Mouse (Mus musculus) neutrophil, adult 5-6 weeks (primary cell): ENCODE measurements around the gene Noct. TPM values are rescaled to one million over a fixed set of nuclear protein-coding genes. Genes with fewer than 3 reads are reported as not detected.
A peak's percentile ranks its signal among the peaks of the same experiment; 100 is the strongest.

Source experiments
- ATAC-seq: fragments of 151-379, 151-347 bp; 2 replicates; pipeline ENCODE4 v1.8.0; 2017; ENCODE audit warnings: mild to moderate bottlenecking, moderate TSS enrichment; ENCODE audit not compliant: insufficient number of reproducible peaks, poor library complexity, low FRiP score, severe bottlenecking; ENCODE audit errors: extremely low read depth
- total RNA-seq: library from RNA; stranded (forward); fragments of 200-1000 nt; gene quantifications from 2 replicates; pipeline ENCODE4 v1.2.3, GENCODE M21; 2017

Noct gene
- total RNA-seq, 1 experiment from 2014 or later = 4.0 TPM

GRCm38 (mm10) chr3:51252689-51253402 is 28.6 kb downstream of the Noct start:
- no peak for ATAC-seq

GRCm38 (mm10) chr3:51254784-51255183 is 30.5 kb downstream of the Noct start:
- no peak for ATAC-seq

GRCm38 (mm10) chr3:51256450-51256849 is 32.2 kb downstream of the Noct start:
- ATAC-seq = no peak

GRCm38 (mm10) chr3:51258070-51258469 is 33.8 kb downstream of the Noct start:
- ATAC-seq = no peak

- ATAC-seq = no peak
These were observed 38.7 kb downstream of the Noct start for GRCm38 (mm10) chr3:51262942-51263341.

GRCm38 (mm10) chr3:51268434-51268833 is 44.2 kb downstream of the Noct start:
- no peak for ATAC-seq

- peak; percentile 56 for ATAC-seq
These were observed 46.0 kb downstream of the Noct start for GRCm38 (mm10) chr3:51270069-51270817.

- peak; percentile 89 for ATAC-seq
These were observed 51.7 kb downstream of the Noct start for GRCm38 (mm10) chr3:51275956-51276398.

GRCm38 (mm10) chr3:51276421-51277111 is 52.3 kb downstream of the Noct start:
- ATAC-seq = no peak

- peak; percentile 55 for ATAC-seq
These were observed 53.2 kb downstream of the Noct start for GRCm38 (mm10) chr3:51277201-51278150.

GRCm38 (mm10) chr3:51278433-51278832 is 54.2 kb downstream of the Noct start:
- ATAC-seq = no peak

- no peak for ATAC-seq
These were observed 57.5 kb downstream of the Noct start for GRCm38 (mm10) chr3:51281727-51282126.

GRCm38 (mm10) chr3:51284375-51284774 is 60.1 kb downstream of the Noct start:
- ATAC-seq = no peak

GRCm38 (mm10) chr3:51288880-51289821 is 64.9 kb downstream of the Noct start:
- peak; percentile 85 for ATAC-seq

GRCm38 (mm10) chr3:51294251-51294650 is 70.0 kb downstream of the Noct start:
- ATAC-seq = no peak

- ATAC-seq = no peak
These were observed 71.0 kb downstream of the Noct start for GRCm38 (mm10) chr3:51295225-51295624.

GRCm38 (mm10) chr3:51296790-51297189 is 72.5 kb downstream of the Noct start:
- ATAC-seq = no peak
